Mouse (Mus musculus) midbrain, postnatal 0 days (tissue): ENCODE data around the gene Gm20388. TPM values are rescaled to one million over a fixed set of nuclear protein-coding genes. Genes with fewer than 3 reads are reported as not detected.

Experiments used
- ATAC-seq: fragments of 200-750 bp; cut with Nextera tagmentation; 2 replicates; pipeline ENCODE4 v1.8.0; 2017; ENCODE audit warnings: moderate number of reproducible peaks, mild to moderate bottlenecking, moderate TSS enrichment, moderate library complexity; ENCODE audit not compliant: low FRiP score
- DNase-seq: peaks from one replicate; pipeline ENCODE4 v3.0.0-alpha.2; 2015; ENCODE audit warnings: low spot score
- H3K27ac ChIP-seq: fragments of 300-500 bp; sonication (generic); 2 replicates; pipeline ENCODE4 v1.5.1; 2014; ENCODE audit warnings: low read depth, mild to moderate bottlenecking, low read length, mixed read lengths
- H3K27me3 ChIP-seq: fragments of 300-500 bp; sonication (generic); 2 replicates; pipeline ENCODE4 v1.6.1; 2014; ENCODE audit warnings: low read length, control low read depth, mixed read lengths; ENCODE audit not compliant: insufficient read depth
- H3K36me3 ChIP-seq: fragments of 300-500 bp; sonication (generic); 2 replicates; pipeline ENCODE4 v1.6.1; 2014; ENCODE audit warnings: low read length, control low read depth, mixed read lengths; ENCODE audit not compliant: insufficient read depth
- H3K4me1 ChIP-seq: fragments of 300-500 bp; sonication (generic); 2 replicates; pipeline ENCODE4 v1.6.1; 2014; ENCODE audit warnings: mild to moderate bottlenecking, control low read depth, antibody characterized with exemption, low read length, mixed read lengths; ENCODE audit not compliant: insufficient read depth
- H3K4me2 ChIP-seq: fragments of 300-500 bp; sonication (generic); 2 replicates; pipeline ENCODE4 v1.6.1; 2014; ENCODE audit warnings: low read depth, mild to moderate bottlenecking, low read length, mixed read lengths; ENCODE audit not compliant: poor library complexity, severe bottlenecking
- H3K4me3 ChIP-seq: fragments of 300-500 bp; sonication (generic); 2 replicates; pipeline ENCODE4 v1.5.1; 2014; ENCODE audit warnings: low read depth, mild to moderate bottlenecking, low read length, moderate library complexity
- H3K9ac ChIP-seq: fragments of 300-500 bp; sonication (generic); replicated peaks from 2 replicates; pipeline ENCODE4 v1.6.1; 2014; ENCODE audit warnings: mild to moderate bottlenecking, low read length, moderate library complexity, mixed read lengths; ENCODE audit not compliant: poor library complexity, severe bottlenecking
- H3K9me3 ChIP-seq: fragments of 300-500 bp; sonication (generic); 2 replicates; pipeline ENCODE4 v1.6.1; 2016; ENCODE audit warnings: low read length, control low read depth
- CTCF ChIP-seq: IDR thresholded peaks from 2 replicates; pipeline ENCODE4 v1.5.1; 2016; ENCODE audit warnings: antibody characterized with exemption, mild to moderate bottlenecking
- WGBS: fragments of 180-500 bp; shearing (Covaris S2); extraction: QIAGEN DNeasy Blood & Tissue Kit; methylation state at CpG from one replicate; pipeline ENCODE4 v1.1.7; 2014; 5-methylcytosine and 5-hydroxymethylcytosine counted together
- microRNA counts: library from miRNA; unstranded; fragments of <30 nt; microRNA quantifications from one replicate; lab custom pipeline; 2015
- microRNA-seq: library from miRNA; unstranded; fragments of <30 nt; microRNA quantifications from one replicate; pipeline ENCODE4, GENCODE M21; 2016; ENCODE audit warnings: borderline number of aligned reads
- polyA plus RNA-seq: library from polyadenylated mRNA; unstranded; fragments of >200 nt; fragmentation: Nextera tagmentation; extraction: Ambion mirVana; gene quantifications from 2 replicates; pipeline ENCODE4 v1.2.1, GENCODE M21; 2015
- total RNA-seq: library from RNA; depleted of rRNA; stranded (reverse); fragments of >200 nt; gene quantifications from 2 replicates; pipeline ENCODE4 v1.2.3, GENCODE M21; 2014; rRNA removed

The Gm20388 gene
- total and polyA plus RNA-seq, 2 experiments from 2014 or later = 74.2 TPM; not detected in 1

DNA sequence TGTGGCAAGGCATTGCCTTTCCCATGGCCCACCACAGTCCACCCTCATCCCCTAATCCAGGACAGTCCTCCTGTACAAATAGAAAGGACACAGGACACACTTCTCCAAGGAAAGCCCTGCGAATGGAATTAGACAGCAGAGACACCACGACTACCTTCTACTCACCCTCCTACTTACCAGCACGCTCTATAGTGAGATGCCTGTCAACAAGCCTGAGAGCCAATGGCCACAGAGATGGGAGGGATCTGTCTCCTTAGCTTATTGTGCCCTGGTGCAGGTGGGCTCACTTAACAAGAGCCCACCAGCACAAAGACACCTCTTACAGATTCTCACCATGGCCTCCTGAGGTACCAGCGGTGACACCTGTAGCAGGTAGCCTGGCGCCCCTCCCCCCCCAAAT, 4482.4 kb downstream of the Gm20388 start:
- Histone ChIP-seq H3K9ac (no peak overlapping the region), H3K27me3 (no peaks in the 10 kb centered on the region), H3K27ac (no peak overlapping the region), H3K4me1 (no peaks in the 10 kb centered on the region), H3K9me3 (no peaks in the 10 kb centered on the region), H3K36me3 (peaks cover 4% of the 10 kb centered on the region; the same call in 1 of the 2 replicates), H3K4me2 (no peak overlapping the region), H3K4me3 (no peak overlapping the region)
- DNase-seq (no peak), ATAC-seq (no peak)
- no peak for TF ChIP-seq CTCF
- WGBS = 79% methylated on average over 5 of the region's 5 CpGs

DNA sequence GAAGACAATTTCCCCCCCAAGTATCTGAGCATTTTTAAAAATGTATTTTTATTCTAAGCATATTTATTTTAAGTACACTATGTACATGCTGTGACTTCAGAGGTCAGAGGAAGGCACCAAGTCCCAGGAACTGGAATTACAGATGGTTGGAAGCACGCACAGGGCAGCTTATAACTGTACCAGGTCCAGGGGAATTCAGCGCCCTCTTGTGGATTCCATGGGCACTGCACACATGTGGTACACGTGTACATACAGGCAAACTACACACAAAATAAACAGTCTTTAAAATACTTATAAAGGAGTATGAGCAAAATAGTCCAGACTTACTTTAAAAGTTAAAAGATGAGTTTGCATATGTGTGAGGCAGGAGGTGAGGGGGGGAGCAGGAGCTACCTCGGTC, 4483.3 kb downstream of the Gm20388 start:
- Histone ChIP-seq H3K9me3 (no peaks in the 10 kb centered on the region), H3K27me3 (no peaks in the 10 kb centered on the region), H3K9ac (no peak overlapping the region), H3K36me3 (peaks cover 4% of the 10 kb centered on the region; the same call in 1 of the 2 replicates), H3K27ac (no peak overlapping the region), H3K4me2 (no peak overlapping the region), H3K4me1 (no peaks in the 10 kb centered on the region), H3K4me3 (no peak overlapping the region)
- TF ChIP-seq CTCF = peak; percentile 55
- DNase-seq = no peak
- 85% methylated on average over 4 of the region's 4 CpGs for WGBS
- ATAC-seq = no peak

DNA sequence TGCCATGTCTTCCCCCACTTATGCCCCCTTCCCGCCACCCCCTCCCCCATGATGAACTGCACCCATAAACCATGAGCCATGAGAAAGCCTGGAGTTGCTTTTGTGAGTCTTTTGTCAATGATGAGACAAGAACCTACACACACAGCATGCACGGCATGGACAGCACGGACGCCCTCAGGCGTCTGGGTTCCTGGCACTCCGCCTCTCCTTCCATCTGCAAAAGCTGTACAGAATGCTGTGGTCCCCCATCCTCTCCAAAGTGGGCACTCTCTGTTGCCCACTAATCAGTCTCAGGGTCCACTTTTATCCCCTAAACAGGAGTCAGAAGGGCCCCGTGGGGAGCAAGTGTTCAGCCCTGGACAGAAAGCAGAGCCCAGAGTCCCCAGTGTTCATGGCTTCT, 4484.3 kb downstream of the Gm20388 start:
- Histone ChIP-seq H3K4me3 (no peak overlapping the region), H3K27me3 (no peaks in the 10 kb centered on the region), H3K27ac (no peak overlapping the region), H3K9me3 (no peaks in the 10 kb centered on the region), H3K9ac (no peak overlapping the region), H3K4me2 (no peak overlapping the region), H3K36me3 (peaks cover 4% of the 10 kb centered on the region; the same call in 1 of the 2 replicates), H3K4me1 (no peaks in the 10 kb centered on the region)
- DNase-seq (no peak), ATAC-seq (no peak)
- TF ChIP-seq CTCF = no peak
- 84% methylated on average over 7 of the region's 7 CpGs for WGBS

MicroRNAs within 50 kb of the gene (microRNA counts, 519-probe panel; counts per million panel counts)
- microRNA mmu-miR-1967 (lab: Ali Mortazavi, UCI) = 528 counts per million, percentile 58 among the panel's probes with 10 or more counts

Small RNA genes lying within 50 kb of the gene (microRNA-seq; reads per million reads assigned to microRNA genes)
- gene Gm22715 (not detected), gene Gm24366 (not detected), gene Gm27530 (not detected), gene Mir1967 (not detected), gene Mir6396 (not detected), gene Mir7079 (not detected), gene Mir7080 (7.7 reads per million, percentile 17 among the genes with 10 or more reads in this experiment), gene Mir7237 (not detected), gene Mir7687 (not detected)

Other genes starting within 250 kb of the Gm20388 start
- gene Wfdc1, start 244.5 kb upstream of the Gm20388 start, total RNA-seq = 8.5 and 13.5 TPM in 2 replicates
- 11.6 and 11.8 TPM in 2 replicates for gene Wfdc1, start 244.5 kb upstream of the Gm20388 start, polyA plus RNA-seq
- gene Atp2c2, start 210.8 kb upstream of the Gm20388 start, total RNA-seq = 0.28 and 0.82 TPM in 2 replicates
- 0.83 and 1.1 TPM in 2 replicates for gene Atp2c2, start 210.8 kb upstream of the Gm20388 start, polyA plus RNA-seq
- 18.5 and 20.4 TPM in 2 replicates for gene Tldc1, start 132.4 kb upstream of the Gm20388 start, total RNA-seq
- 6.7 and 7.4 TPM in 2 replicates for gene Tldc1, start 132.4 kb upstream of the Gm20388 start, polyA plus RNA-seq
- gene Cotl1, start 70.3 kb upstream of the Gm20388 start, total RNA-seq = 223 and 238 TPM in 2 replicates
- 112 and 119 TPM in 2 replicates for gene Cotl1, start 70.3 kb upstream of the Gm20388 start, polyA plus RNA-seq
- 28.2 and 31.0 TPM in 2 replicates for gene Klhl36, start 48.6 kb upstream of the Gm20388 start, total RNA-seq
- 19.5 and 21.0 TPM in 2 replicates for gene Klhl36, start 48.6 kb upstream of the Gm20388 start, polyA plus RNA-seq
- 88.5 and 88.8 TPM in 2 replicates for gene Usp10, start 481 bp upstream of the Gm20388 start, total RNA-seq
- 93.6 and 94.6 TPM in 2 replicates for gene Usp10, start 481 bp upstream of the Gm20388 start, polyA plus RNA-seq
- 5.3 and 5.7 TPM in 2 replicates for gene Crispld2, start 81.6 kb downstream of the Gm20388 start, total RNA-seq
- gene Crispld2, start 81.6 kb downstream of the Gm20388 start, polyA plus RNA-seq = 4.1 and 4.7 TPM in 2 replicates
- 34.1 and 40.8 TPM in 2 replicates for gene Zdhhc7, start 190.6 kb downstream of the Gm20388 start, total RNA-seq
- 23.9 and 24.6 TPM in 2 replicates for gene Zdhhc7, start 190.6 kb downstream of the Gm20388 start, polyA plus RNA-seq
- 69.7 and 71.1 TPM in 2 replicates for gene 6430548M08Rik, start 203.3 kb downstream of the Gm20388 start, total RNA-seq
- 38.3 and 40.5 TPM in 2 replicates for gene 6430548M08Rik, start 203.3 kb downstream of the Gm20388 start, polyA plus RNA-seq